Mouse (Mus musculus): Measurements from ENCODE around the gene Uso1. TPM values are rescaled to one million over a fixed set of nuclear protein-coding genes. Genes with fewer than 3 reads are reported as not detected.

Uso1 gene
- polyA plus RNA-seq, 1 experiment = 10.1 TPM

- H3K27ac ChIP-seq (ENCODE audit: insufficient read depth, low read length) = no peak overlapping the region
- 83% methylated on average over 8 of the region's 8 CpGs for WGBS
- DNase-seq (ENCODE audit: low read depth in 1 of 2, low spot score in 2 of 2) = no peak
Observed at GRCm38 (mm10) chr5:92220287-92220902, 82.7 kb downstream of the Uso1 start.

GRCm38 (mm10) chr5:92227782-92228181, 90.0 kb downstream of the Uso1 start:
- no peaks in the 10 kb centered on the region for H3K4me1 ChIP-seq (ENCODE audit: control insufficient read depth, insufficient read depth, insufficient read length)
- WGBS = 51% methylated on average over 7 of the region's 7 CpGs
- no peak overlapping the region for H3K27ac ChIP-seq (ENCODE audit: insufficient read depth, low read length)
- H3K4me3 ChIP-seq (ENCODE audit: extremely low read depth, insufficient read depth, insufficient read length) = no peak overlapping the region
- no peak for DNase-seq (ENCODE audit: low read depth in 1 of 2, low spot score in 2 of 2)
- no peak for TF ChIP-seq CTCF (IDR thresholded peaks at IDR 0.05; ENCODE audit: extremely low read depth, insufficient read depth, insufficient read length, insufficient replicate concordance)
- TF ChIP-seq POLR2A (IDR thresholded peaks at IDR 0.05; ENCODE audit: low read depth, low read length) = no peak
- H3K36me3 ChIP-seq (ENCODE audit: control insufficient read depth, insufficient read depth, low read length) = no peaks in the 10 kb centered on the region
- H3K27me3 ChIP-seq (ENCODE audit: control insufficient read depth, insufficient read depth, low read length) = no peaks in the 10 kb centered on the region

More at GRCm38 (mm10) chr5:92220287-92220902, 82.7 kb downstream of the Uso1 start:
- TF ChIP-seq POLR2A (IDR thresholded peaks at IDR 0.05; ENCODE audit: low read depth, low read length) (no peak), CTCF (IDR thresholded peaks at IDR 0.05; ENCODE audit: extremely low read depth, insufficient read depth, insufficient read length, insufficient replicate concordance) (no peak)
- Histone ChIP-seq H3K4me3 (ENCODE audit: extremely low read depth, insufficient read depth, insufficient read length) (no peak overlapping the region), H3K27me3 (ENCODE audit: control insufficient read depth, insufficient read depth, low read length) (no peaks in the 10 kb centered on the region), H3K36me3 (ENCODE audit: control insufficient read depth, insufficient read depth, low read length) (no peaks in the 10 kb centered on the region), H3K4me1 (ENCODE audit: control insufficient read depth, insufficient read depth, insufficient read length) (no peaks in the 10 kb centered on the region)

- TF ChIP-seq CTCF (IDR thresholded peaks at IDR 0.05; ENCODE audit: extremely low read depth, insufficient read depth, insufficient read length, insufficient replicate concordance) = no peak
- TF ChIP-seq POLR2A (IDR thresholded peaks at IDR 0.05; ENCODE audit: low read depth, low read length) = no peak
- WGBS = 62% methylated on average over 10 of the region's 10 CpGs
Observed at GRCm38 (mm10) chr5:92228776-92229175, 91.0 kb downstream of the Uso1 start.

GRCm38 (mm10) chr5:92229514-92229913, 91.8 kb downstream of the Uso1 start:
- WGBS = 94% methylated on average over 3 of the region's 3 CpGs
- no peak for DNase-seq (ENCODE audit: low read depth in 1 of 2, low spot score in 2 of 2)
- no peak overlapping the region for H3K27ac ChIP-seq (ENCODE audit: insufficient read depth, low read length)
- TF ChIP-seq CTCF (IDR thresholded peaks at IDR 0.05; ENCODE audit: extremely low read depth, insufficient read depth, insufficient read length, insufficient replicate concordance) (no peak), POLR2A (IDR thresholded peaks at IDR 0.05; ENCODE audit: low read depth, low read length) (no peak)
- no peaks in the 10 kb centered on the region for H3K27me3 ChIP-seq (ENCODE audit: control insufficient read depth, insufficient read depth, low read length)
- no peaks in the 10 kb centered on the region for H3K4me1 ChIP-seq (ENCODE audit: control insufficient read depth, insufficient read depth, insufficient read length)
- no peaks in the 10 kb centered on the region for H3K36me3 ChIP-seq (ENCODE audit: control insufficient read depth, insufficient read depth, low read length)
- H3K4me3 ChIP-seq (ENCODE audit: extremely low read depth, insufficient read depth, insufficient read length) = no peak overlapping the region

More at GRCm38 (mm10) chr5:92228776-92229175, 91.0 kb downstream of the Uso1 start:
- H3K27me3 ChIP-seq (ENCODE audit: control insufficient read depth, insufficient read depth, low read length) = no peaks in the 10 kb centered on the region
- H3K4me3 ChIP-seq (ENCODE audit: extremely low read depth, insufficient read depth, insufficient read length) = no peak overlapping the region
- no peaks in the 10 kb centered on the region for H3K4me1 ChIP-seq (ENCODE audit: control insufficient read depth, insufficient read depth, insufficient read length)
- DNase-seq (ENCODE audit: low read depth in 1 of 2, low spot score in 2 of 2) = no peak
- H3K27ac ChIP-seq (ENCODE audit: insufficient read depth, low read length) = no peak overlapping the region
- no peaks in the 10 kb centered on the region for H3K36me3 ChIP-seq (ENCODE audit: control insufficient read depth, insufficient read depth, low read length)

GRCm38 (mm10) chr5:92230306-92230705, 92.6 kb downstream of the Uso1 start:
- Histone ChIP-seq H3K27ac (ENCODE audit: insufficient read depth, low read length) (no peak overlapping the region), H3K27me3 (ENCODE audit: control insufficient read depth, insufficient read depth, low read length) (no peaks in the 10 kb centered on the region), H3K4me1 (ENCODE audit: control insufficient read depth, insufficient read depth, insufficient read length) (no peaks in the 10 kb centered on the region), H3K36me3 (ENCODE audit: control insufficient read depth, insufficient read depth, low read length) (no peaks in the 10 kb centered on the region), H3K4me3 (ENCODE audit: extremely low read depth, insufficient read depth, insufficient read length) (no peak overlapping the region)
- TF ChIP-seq POLR2A (IDR thresholded peaks at IDR 0.05; ENCODE audit: low read depth, low read length) (no peak), CTCF (IDR thresholded peaks at IDR 0.05; ENCODE audit: extremely low read depth, insufficient read depth, insufficient read length, insufficient replicate concordance) (no peak)
- DNase-seq (ENCODE audit: low read depth in 1 of 2, low spot score in 2 of 2) = no peak
- WGBS = 76% methylated on average over 11 of the region's 11 CpGs

GRCm38 (mm10) chr5:92231836-92232235, 94.1 kb downstream of the Uso1 start:
- no peak for DNase-seq (ENCODE audit: low read depth in 1 of 2, low spot score in 2 of 2)
- no peaks in the 10 kb centered on the region for H3K27me3 ChIP-seq (ENCODE audit: control insufficient read depth, insufficient read depth, low read length)
- no peak for TF ChIP-seq CTCF (IDR thresholded peaks at IDR 0.05; ENCODE audit: extremely low read depth, insufficient read depth, insufficient read length, insufficient replicate concordance)
- no peak for TF ChIP-seq POLR2A (IDR thresholded peaks at IDR 0.05; ENCODE audit: low read depth, low read length)
- H3K36me3 ChIP-seq (ENCODE audit: control insufficient read depth, insufficient read depth, low read length) = no peaks in the 10 kb centered on the region
- H3K4me3 ChIP-seq (ENCODE audit: extremely low read depth, insufficient read depth, insufficient read length) = no peak overlapping the region
- H3K27ac ChIP-seq (ENCODE audit: insufficient read depth, low read length) = no peak overlapping the region
- H3K4me1 ChIP-seq (ENCODE audit: control insufficient read depth, insufficient read depth, insufficient read length) = no peaks in the 10 kb centered on the region
- 82% methylated on average over 10 of the region's 10 CpGs for WGBS

- no peak overlapping the region for H3K4me3 ChIP-seq (ENCODE audit: extremely low read depth, insufficient read depth, insufficient read length)
- H3K4me1 ChIP-seq (ENCODE audit: control insufficient read depth, insufficient read depth, insufficient read length) = no peaks in the 10 kb centered on the region
- H3K27ac ChIP-seq (ENCODE audit: insufficient read depth, low read length) = no peak overlapping the region
- 77% methylated on average over 4 of the region's 4 CpGs for WGBS
- no peak for DNase-seq (ENCODE audit: low read depth in 1 of 2, low spot score in 2 of 2)
- H3K36me3 ChIP-seq (ENCODE audit: control insufficient read depth, insufficient read depth, low read length) = no peaks in the 10 kb centered on the region
- TF ChIP-seq CTCF (IDR thresholded peaks at IDR 0.05; ENCODE audit: extremely low read depth, insufficient read depth, insufficient read length, insufficient replicate concordance) (no peak), POLR2A (IDR thresholded peaks at IDR 0.05; ENCODE audit: low read depth, low read length) (no peak)
- H3K27me3 ChIP-seq (ENCODE audit: control insufficient read depth, insufficient read depth, low read length) = no peaks in the 10 kb centered on the region
Observed at GRCm38 (mm10) chr5:92233366-92233765, 95.6 kb downstream of the Uso1 start.
